Mouse (Mus musculus): ENCODE results near the gene Ski.

The Ski gene

DNA sequence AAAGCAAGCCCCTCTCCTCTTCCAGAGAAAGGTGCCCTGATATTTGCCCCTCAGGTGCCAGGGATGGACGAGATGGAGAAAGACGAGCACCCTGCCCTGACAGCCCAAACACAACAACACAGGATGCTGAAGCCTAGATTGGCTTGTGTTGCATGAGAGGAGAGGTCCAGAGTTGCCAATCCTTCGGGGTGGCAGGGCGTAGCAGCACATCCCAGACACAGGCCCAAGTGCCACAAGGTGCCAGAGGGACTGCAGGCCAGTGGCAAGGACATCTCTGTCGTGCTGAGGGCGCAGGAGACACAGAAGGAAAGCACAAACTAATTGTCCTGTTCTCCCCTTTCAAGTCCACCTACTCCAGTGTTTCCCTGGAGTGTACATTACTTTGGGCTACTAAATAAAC lies 8.2 kb downstream of the Ski start:
- no peak for DNase-seq (ENCODE audit: low read depth, low spot score)

DNA sequence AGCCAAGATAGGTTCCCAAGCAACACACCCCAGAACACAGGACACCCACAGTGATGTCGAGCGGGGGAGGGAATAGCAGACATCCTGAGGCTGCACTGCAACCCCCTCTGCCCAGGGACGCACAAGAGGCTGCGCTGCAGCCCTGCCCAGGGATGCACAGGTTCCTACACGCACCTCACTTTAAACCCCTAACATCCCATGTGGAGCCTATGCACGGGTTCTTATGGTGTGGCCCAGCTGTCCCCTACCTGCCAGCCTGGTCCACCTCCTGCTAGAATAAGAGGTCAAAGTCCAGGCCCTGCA lies 8.7 kb downstream of the Ski start:
- no peak for DNase-seq (ENCODE audit: low read depth, low spot score)

DNA sequence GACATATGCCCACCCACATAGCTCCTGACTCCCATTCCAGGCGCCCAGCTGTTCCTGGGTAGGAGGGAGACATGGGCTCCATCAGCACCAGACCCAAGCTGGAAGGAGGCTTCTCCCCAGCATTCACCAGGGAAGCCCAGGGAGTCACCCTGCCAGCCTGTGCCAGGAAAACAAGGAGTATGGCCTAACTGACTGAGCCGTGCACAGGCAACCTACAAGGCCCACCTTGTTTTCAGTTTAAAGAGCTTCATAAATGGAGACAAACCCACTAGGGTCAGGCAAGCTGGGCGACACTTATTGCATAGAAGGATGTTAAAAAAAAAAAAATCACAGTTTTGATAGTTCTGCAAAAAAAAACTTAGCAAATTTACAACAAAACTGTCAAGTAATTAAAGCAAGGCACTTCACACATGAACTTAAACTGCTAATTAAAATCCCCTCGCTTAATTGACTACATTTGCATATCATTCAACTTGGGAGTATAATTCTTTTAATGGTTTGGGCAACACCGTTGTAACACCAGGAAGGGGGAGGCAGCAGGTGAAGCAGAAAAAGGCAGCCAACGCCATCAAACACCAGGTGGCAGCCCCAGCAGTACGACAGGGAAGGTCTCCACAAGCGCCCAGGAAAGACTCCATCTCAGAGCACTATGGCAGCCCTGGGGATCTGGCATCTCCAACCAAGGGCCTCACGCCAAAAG lies 9.2 kb downstream of the Ski start:
- DNase-seq (ENCODE audit: low read depth, low spot score) = no peak

DNA sequence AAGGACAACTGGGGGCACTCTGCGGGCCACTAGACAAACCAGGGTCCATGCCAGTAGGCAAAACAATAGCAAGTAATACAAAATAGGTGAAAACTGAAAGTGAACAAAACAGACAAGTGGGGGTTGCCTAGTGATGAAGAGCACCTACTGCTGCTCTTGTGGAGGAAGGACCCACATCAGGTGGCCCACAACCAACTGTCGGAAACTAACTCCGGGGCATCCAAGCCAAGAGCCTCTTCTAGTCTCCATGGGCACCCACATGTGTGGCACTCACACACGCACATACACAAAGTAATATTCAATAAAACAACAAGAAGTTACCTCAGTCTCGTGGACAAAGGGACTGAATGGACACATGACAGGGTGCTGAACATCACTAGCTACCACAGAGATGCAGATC lies 12.9 kb downstream of the Ski start:
- no peak for DNase-seq (ENCODE audit: low read depth, low spot score)

DNA sequence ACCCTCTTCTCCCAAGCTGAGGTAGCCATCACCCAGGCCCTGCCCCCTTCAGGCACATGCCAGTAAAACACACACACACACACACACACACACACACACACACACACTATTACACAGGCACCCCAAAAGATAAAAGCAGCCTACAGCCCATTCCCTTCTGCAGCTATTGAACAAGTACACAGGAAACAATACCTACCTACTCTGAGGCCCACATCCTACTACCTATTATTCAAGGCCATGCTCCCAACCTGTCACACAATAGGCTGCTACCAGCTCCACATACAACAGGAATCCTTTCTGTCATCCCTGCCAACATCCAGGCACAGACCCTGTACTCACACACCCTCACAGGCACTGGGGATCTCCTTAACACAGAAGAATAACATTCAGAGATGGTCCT lies 13.3 kb downstream of the Ski start:
- no peak for DNase-seq (ENCODE audit: low read depth, low spot score)

DNA sequence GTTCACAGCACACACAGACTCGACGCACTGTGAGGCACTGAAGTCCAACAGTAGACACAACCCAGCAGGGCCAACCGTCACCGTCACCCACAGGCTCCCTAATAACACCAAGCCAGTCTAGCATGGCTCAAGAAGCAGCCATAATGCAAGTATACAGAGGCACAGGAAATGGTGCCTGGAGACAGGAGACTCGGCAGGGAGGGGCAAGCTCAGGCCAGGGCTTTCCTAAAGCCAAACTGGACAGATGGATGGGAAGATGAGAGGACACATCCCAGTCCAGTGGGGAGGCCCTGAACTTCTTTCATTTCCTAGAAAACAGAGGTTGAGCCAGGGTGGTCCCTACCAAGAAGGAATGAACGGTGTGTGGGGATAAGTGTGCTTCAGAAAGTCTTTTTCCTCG lies 13.8 kb downstream of the Ski start:
- no peak for DNase-seq (ENCODE audit: low read depth, low spot score)

DNA sequence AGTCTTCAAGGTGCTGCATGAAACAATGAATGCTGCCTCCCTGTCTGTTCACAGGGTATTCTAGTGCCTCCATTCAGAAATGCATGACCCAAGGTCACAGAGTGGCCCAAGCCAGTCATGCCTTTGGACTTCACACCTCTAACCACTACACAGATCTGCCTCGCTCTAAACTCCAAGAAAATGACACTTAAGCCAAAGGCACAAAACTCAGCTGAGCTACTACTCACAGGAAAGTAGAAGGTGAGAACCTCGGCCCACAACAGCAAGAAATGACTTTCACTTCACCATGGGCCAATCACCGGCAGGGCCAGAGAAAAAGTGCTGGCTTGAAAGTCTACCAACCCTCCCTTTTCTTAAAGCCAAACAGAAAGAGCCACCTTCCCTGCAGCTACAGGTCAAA lies 14.6 kb downstream of the Ski start:
- DNase-seq (ENCODE audit: low read depth, low spot score) = no peak

DNA sequence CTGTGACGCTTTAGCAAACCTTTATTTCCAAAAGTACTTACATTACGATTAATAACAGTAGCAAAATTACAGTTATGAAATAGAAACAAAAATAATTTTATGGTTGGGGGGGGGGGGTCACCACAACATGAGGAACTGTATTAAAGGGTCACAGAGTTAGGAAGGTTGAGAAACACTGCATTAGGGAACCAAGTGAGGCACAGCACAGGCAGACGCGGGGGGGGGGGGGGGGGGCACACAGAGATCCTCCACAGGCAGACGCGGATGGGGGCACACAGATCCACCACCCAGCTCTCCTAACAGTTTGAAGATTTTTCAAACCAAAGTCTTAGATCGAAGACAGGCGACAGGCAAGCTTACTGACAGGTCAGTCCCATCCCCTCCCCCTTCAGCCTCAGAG lies 15.9 kb downstream of the Ski start:
- DNase-seq (ENCODE audit: low read depth, low spot score) = no peak

DNA sequence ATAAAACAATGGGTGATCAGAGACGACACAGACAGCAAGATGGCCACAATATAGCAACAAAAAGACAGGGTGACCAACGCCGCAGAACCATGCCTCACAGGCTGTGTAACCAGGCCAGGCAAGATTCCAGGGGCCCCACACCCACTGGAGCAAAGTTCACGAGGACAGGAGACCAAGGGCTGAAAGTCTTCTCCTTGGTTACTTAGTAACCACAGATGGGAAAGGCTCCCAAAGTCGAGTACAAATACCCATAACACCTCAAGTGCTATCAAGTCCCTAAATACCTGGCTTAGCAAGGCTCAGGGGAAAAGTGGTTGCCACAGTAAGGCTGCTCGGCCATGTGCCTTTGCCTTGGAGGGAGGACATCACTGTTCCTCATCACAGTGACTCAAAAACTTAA lies 16.5 kb downstream of the Ski start:
- no peak for DNase-seq (ENCODE audit: low read depth, low spot score)

DNA sequence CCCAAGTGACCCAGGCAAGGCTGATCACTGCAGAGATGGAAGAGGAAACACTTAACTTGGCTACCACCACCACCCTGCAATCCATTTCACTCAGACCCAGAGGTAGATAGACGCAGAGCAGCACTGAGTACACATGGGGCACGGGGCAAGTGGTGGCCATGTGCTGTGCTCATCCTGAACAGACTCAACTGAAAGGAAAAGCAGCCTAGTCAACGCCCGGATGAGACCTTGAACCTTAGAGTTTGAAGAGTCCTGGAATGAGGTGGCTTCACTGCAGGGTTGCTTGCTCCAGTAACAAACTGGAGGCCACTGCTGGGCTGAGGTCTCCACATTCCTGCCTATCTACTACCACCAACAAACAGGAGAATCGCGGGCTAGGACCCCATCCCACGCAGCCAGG lies 20.6 kb downstream of the Ski start:
- no peak for DNase-seq (ENCODE audit: low read depth, low spot score)

DNA sequence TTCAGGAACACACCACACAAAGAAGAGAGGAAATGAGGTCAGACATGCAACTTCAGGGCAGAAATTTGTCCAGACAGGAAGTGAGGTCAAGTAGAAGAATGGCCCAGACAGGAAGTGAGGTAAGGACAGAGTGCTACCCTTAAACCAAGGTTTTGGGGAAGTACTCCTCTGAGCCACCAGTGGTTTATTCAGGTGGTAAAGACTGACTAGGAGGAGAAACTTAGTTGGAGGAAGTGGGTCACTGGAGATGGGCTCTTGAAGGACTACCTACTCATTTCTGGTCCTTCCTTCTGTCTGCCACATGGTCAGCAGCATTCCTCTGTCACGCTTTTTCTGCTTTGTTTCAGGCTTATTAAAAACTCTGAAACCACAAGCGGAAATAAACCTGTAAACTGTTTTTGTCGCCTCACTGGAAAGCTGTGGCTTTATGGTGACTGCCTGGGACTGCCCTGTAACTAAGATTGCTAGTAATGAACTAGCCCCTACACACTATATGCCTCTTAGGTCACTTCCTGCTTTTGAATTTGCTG lies 21.5 kb downstream of the Ski start:
- no peak for DNase-seq (ENCODE audit: low read depth, low spot score)

DNA sequence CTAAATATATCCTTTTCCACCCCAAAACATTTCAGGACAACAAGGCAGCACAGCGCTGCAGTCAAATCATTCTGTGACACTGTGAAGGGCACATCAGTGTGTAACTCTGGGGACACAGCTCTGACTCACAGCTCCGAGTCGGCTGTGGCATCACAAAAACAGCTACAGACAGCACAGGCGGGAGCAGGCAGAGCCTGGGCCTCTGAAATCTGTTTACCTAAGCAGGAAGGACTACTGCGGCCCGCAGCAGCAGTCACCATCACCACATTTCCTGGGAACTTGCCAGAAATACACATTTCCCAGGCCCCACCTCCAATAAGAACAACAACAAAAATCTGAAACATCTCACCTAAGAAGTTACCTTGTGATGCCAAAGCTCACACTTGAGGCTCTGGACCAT lies 24.7 kb downstream of the Ski start:
- no peak for DNase-seq (ENCODE audit: low read depth, low spot score)

DNA sequence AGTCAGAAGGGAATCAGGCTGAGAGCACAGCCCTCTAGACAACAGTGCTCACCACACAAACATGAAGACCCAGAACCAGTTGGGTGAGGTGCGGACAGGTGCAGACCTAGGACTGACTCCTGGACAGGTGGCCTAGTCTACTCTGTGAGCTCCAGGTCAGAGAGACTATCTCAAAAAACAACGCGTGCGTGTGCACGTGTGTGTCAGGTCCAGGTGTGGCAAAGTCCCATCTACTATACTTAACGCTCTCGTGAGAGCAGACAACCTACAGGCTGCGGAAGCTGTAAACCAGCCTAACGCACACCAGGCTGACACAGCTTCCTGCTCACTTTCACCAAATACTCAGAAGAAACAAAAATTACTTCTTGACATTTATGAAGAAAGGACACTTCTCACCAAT lies 27.2 kb downstream of the Ski start:
- no peak for DNase-seq (ENCODE audit: low read depth, low spot score)

DNA sequence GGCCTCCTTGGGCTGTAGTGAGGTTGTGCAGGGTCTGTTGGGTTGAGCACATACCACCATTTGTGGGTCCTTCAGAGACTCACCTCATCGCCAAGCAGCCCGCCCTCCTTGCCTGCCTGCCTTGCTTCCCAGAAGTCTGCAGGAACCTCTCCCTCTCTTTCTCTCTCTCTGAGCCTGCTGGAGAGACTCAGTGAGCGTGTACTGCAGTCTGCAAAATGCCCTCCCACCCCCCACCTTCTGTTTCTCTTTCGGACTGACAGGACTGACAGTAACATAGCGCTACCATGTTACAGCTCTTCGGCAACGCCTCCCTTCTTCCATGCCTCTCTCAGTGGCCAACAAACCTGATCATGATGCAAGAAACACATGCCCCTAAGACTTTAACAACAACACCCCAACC lies 32.1 kb downstream of the Ski start:
- DNase-seq (ENCODE audit: low read depth, low spot score) = no peak

DNA sequence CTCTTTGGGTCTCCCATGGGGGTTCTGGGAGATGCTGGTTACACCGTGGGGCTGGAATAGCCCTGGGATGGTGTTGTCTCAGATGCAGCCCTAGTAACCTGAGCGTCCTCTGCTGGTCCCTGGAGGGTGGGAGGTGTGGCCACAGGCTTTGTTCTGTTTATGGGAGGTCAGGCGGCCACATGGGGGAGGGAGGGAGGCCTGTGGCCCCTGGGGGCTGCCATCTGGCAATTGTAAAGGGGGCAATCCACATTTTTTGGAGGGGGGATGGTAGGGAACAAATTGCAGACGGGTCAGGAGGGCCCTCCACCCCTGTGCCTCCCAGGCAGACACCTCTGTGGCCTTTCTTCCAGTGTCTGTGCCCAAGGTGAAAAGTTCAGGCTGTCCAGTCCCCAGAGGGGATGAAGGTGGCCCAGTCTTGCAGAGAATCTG lies 32.7 kb downstream of the Ski start:
- no peak for DNase-seq (ENCODE audit: low read depth, low spot score)

DNA sequence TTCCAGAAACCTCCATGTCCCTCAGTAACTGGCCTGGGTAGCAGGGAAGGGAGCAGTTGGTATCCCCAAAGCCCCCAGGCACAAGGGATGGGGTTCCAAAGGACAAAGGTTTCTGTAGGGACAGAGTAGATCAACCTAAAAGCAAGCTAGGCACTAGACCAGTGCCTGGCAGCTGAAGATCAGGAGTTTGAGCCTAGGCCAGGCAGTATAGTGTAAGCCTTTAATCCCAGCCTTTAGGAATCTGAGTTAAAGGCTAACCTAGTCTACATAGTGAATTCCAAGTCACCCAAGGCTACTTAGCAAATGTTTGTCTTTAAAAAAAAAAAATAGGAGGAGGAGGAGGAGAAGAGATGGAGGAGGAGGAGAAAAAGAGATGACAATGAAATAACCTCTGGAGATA lies 33.6 kb downstream of the Ski start:
- DNase-seq (ENCODE audit: low read depth, low spot score) = no peak

DNA sequence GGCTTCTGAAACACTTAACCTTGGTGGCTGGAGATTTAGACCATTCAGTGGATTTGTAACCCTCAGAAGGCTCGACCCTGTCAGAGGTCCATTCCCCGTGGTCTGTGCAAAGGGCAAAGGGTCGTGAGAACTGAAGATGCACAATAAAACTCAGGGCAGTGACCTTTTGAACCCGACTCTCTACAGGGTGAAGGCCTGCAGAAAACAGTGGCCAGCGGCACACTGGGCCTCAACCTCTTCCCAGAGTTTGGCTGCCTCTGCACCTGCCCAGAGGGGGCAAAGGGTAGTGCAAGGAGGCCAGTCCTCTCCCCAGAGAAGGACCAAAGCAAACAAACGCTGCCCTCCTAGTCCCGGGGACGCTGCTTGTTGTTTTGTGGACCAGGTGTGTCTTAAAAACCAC lies 34.1 kb downstream of the Ski start:
- no peak for DNase-seq (ENCODE audit: low read depth, low spot score)

DNA sequence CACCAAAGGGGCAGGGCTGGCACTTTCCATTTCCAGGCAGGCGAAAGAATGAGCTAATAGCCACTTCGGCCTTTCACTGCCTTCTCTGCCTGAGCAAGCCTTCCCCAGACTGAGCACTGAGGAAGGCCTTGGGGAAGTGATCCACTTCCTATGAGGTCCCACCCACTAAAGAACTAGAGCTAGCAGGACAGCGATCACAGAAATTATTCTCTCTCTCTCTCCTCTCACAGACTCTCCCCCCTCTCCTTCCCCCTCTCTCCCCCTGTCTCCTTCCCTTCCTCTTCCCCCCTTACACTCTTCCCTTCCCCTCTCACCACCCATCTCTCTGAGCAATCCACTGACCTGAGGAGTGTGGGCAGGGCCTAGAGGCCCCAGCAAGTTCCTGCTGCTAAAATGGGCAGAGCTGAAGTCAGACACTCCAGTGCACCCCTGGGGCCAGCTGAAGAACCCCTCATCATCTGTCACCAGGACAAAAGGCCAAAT lies 35.2 kb downstream of the Ski start:
- no peak for DNase-seq (ENCODE audit: low read depth, low spot score)

DNA sequence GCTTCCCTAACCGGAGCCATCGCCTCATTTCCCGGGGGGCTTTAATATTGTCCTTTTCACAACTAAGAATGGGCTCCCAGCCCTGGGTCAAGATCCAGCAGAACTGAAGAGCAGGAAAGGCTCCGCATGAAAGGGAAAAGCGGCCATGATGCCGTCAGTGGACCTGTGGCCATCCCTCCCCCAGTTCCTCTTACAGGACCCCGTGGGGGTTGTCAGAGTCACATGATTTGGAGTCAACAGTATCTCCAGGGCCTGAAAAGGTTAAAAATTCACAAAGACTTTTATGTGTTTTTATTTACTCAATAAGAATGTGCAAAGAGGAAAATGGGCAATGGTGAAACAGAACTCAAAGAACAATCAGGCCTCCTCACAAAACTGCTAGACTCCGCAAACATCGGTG lies 36.5 kb downstream of the Ski start:
- no peak for DNase-seq (ENCODE audit: low read depth, low spot score)

DNA sequence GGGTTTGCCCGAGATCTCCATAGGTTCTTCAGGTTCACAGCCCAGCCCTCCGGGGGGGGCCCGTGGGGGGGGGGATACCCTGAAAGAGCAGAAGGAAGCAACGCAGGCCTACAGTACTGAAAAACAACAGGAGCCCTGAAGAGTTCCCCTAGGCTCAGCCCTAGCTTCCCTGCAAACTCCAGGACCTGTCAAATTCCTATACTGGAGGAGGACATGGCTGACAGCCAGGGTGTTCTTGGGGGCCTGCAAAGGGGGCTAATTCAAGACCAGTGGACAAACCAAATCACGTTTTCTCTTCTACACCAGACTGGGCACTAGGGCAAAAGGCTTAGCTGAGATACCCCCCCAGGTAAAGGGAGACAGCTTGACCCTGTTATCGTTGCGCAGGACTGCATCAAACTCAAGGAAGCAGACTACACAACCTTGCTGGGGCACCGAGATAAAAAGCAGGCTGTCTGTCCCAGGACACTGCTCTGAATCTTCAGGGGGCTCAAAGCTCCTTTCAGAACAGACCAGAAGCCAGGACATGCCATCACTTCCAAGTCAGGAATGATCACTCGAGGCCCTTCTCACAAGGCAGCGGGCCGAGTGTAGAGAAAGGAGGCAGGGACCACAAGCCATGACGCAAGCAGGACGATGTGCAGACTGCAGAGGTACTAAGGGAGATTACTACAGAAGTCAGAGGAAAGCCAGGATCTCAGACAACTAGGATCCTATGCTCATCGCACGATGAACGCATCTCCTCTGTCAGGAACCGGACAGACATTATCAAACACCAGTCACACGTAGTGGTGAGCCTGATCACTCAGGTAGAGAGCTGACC lies 37.9 kb downstream of the Ski start:
- no peak for DNase-seq (ENCODE audit: low read depth, low spot score)

DNA sequence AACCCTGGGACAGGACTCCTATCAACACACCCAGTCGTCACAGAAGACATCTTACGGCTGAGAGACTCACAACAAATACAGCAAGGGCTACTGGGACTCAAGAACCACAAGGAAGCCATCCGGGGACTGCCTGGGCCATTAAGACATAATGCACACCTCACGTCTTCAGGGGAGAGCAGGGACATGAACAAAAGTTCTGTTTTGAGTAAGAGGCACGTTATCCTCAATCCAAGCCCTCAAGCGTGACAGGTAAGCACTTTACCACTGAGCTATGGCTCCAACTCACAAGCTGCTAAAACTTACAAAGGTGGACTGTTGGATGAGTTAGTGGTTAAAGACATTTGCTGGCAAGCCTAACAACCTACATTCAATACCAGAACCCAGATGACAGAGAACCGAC lies 39.2 kb downstream of the Ski start:
- no peak for DNase-seq (ENCODE audit: low read depth, low spot score)

DNA sequence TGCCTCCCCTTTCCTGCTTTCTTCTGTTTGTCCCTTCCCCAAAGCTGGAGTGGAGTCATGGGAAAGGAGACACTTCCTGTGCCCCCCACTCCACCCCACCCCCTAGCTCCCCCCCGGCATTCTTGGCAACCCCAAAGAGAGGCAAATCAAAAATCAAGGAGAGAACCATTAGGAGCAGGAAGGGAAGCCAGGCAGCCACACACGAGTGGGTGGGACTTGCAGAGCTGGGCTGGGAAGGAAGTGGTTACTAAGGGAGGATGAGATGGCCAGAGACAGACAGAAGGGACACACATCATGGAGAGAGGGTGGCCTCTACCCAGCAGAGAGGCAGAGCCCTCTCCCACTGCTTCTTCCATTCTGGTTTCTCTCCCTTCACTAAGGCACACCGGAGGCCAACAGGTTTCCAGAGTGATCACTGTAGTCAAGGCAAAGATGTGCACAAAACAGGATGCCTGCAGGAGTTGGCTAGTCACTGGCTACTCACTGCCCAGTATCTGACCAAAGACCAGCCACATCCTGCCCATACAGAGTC lies 43.3 kb downstream of the Ski start:
- no peak for DNase-seq (ENCODE audit: low read depth, low spot score)

DNA sequence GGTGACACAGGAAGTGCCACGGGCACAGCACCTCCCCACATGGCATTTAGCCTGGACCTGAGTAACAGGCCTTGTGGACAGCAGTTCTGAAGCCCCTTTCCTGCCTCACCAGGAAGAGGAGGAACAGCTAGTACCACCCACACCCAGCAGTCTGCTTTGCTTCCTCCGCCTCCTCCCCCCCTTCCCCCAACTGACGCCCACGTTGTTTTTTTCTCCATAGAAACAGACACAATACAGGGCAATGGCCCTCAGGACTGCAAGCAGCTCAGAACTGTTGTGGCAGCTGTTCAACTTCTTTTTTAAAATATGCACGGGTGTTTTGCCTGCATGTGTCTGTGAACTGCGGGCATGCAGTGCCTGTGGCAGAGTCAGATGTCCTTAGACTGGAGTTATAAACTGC lies 44.1 kb downstream of the Ski start:
- DNase-seq (ENCODE audit: low read depth, low spot score) = peak; percentile 71
